Mouse (Mus musculus) left cerebral cortex, postnatal 4 days (tissue): ENCODE data around the gene C1ql3. TPM values are rescaled to one million over a fixed set of nuclear protein-coding genes. Genes with fewer than 3 reads are reported as not detected.

Experiments used
- DNase-seq: peaks from one replicate; pipeline ENCODE4 v3.0.0-alpha.2; 2022
- intact Hi-C: fragments of 180-260 bp; cut with DNase I; formaldehyde crosslinking; loops from one replicate; pipeline ENCODE4 v1.15.1; 2025
- total RNA-seq, 2 experiments: library from RNA; stranded (reverse); gene quantifications; 2 replicates each; pipeline ENCODE4 v1.2.3; 2021

Gene C1ql3
- total RNA-seq, 2 experiments from 2014 or later = 20.3 to 25.0 TPM

- DNase-seq = no peak
- intact Hi-C loops = no loop called here
Observed at GRCm38 (mm10) chr2:12956703-12957424, 54.7 kb downstream of the C1ql3 start.

Other genes starting within 250 kb of the C1ql3 start
- 1 to 10 TPM; 1.3 to 1.8 TPM for gene Pter, start 87.8 kb downstream of the C1ql3 start, total RNA-seq